Mouse (Mus musculus) heart, adult 18-20 months (tissue): ENCODE measurements around the gene Kif26b. TPM values are rescaled to one million over a fixed set of nuclear protein-coding genes. Genes with fewer than 3 reads are reported as not detected.

Experiments
- DNase-seq, 2 experiments: peaks; one replicate each; pipeline ENCODE4 v3.0.0; 2021 to 2022; ENCODE audit warnings: mixed read lengths in 1 of 2
- total RNA-seq, 2 experiments: library from RNA; stranded (reverse); gene quantifications; 2 replicates each; pipeline ENCODE4 v1.2.3; 2021

Kif26b gene
- total RNA-seq, 2 experiments from 2014 or later = 3.4 to 3.8 TPM

GRCm38 (mm10) chr1:178530301-178531078 lies 1.6 kb downstream of the Kif26b start:
- peak; percentile 77 to 82 for DNase-seq

GRCm38 (mm10) chr1:178540247-178540646 lies 11.3 kb downstream of the Kif26b start:
- DNase-seq = no peak

- no peak for DNase-seq
Measured at GRCm38 (mm10) chr1:178542415-178542814, 13.5 kb downstream of the Kif26b start.

- no peak for DNase-seq
Measured at GRCm38 (mm10) chr1:178542990-178543944, 14.3 kb downstream of the Kif26b start.

- no peak for DNase-seq
Measured at GRCm38 (mm10) chr1:178544585-178544984, 15.7 kb downstream of the Kif26b start.

GRCm38 (mm10) chr1:178549576-178549975 lies 20.7 kb downstream of the Kif26b start:
- DNase-seq = no peak

- no peak for DNase-seq
Measured at GRCm38 (mm10) chr1:178550477-178551047, 21.6 kb downstream of the Kif26b start.

GRCm38 (mm10) chr1:178552278-178552897 lies 23.5 kb downstream of the Kif26b start:
- DNase-seq = peak in 1 of 2 experiments; percentile 0

GRCm38 (mm10) chr1:178552898-178553284 lies 24.0 kb downstream of the Kif26b start:
- DNase-seq = peak in 1 of 2 experiments; percentile 0

GRCm38 (mm10) chr1:178556226-178556625 lies 27.3 kb downstream of the Kif26b start:
- no peak for DNase-seq

- DNase-seq = no peak
Measured at GRCm38 (mm10) chr1:178560043-178560442, 31.1 kb downstream of the Kif26b start.

GRCm38 (mm10) chr1:178563834-178564233 lies 34.9 kb downstream of the Kif26b start:
- DNase-seq = no peak

- no peak for DNase-seq
Measured at GRCm38 (mm10) chr1:178564800-178565199, 35.9 kb downstream of the Kif26b start.

- no peak for DNase-seq
Measured at GRCm38 (mm10) chr1:178568551-178569545, 39.9 kb downstream of the Kif26b start.

- DNase-seq = no peak
Measured at GRCm38 (mm10) chr1:178571009-178571408, 42.1 kb downstream of the Kif26b start.

- DNase-seq = no peak
Measured at GRCm38 (mm10) chr1:178571885-178572444, 43.0 kb downstream of the Kif26b start.

GRCm38 (mm10) chr1:178573406-178574032 lies 44.6 kb downstream of the Kif26b start:
- no peak for DNase-seq

- no peak for DNase-seq
Measured at GRCm38 (mm10) chr1:178575706-178576105, 46.8 kb downstream of the Kif26b start.

GRCm38 (mm10) chr1:178576926-178577325 lies 48.0 kb downstream of the Kif26b start:
- no peak for DNase-seq
